Mouse (Mus musculus) neural tube, embryonic 13.5 days (tissue): ENCODE measurements at regions not wholly inside any gene's neighbourhood (a gene's known extent, or its start where the extent isn't known, plus 50 kb on each side); places are given as distances from the start of the nearest gene placed in this dataset.

Experiments used
- ATAC-seq: fragments of 200-750 bp; cut with Nextera tagmentation; 2 replicates; pipeline ENCODE4 v1.8.0; 2017; ENCODE audit warnings: low read depth, mild to moderate bottlenecking, moderate TSS enrichment, moderate library complexity
- H3K27ac ChIP-seq: fragments of 300-500 bp; sonication (generic); replicated peaks from 2 replicates; pipeline ENCODE4 v1.5.1; 2015; ENCODE audit warnings: moderate library complexity, mild to moderate bottlenecking, inconsistent platforms
- H3K27me3 ChIP-seq: fragments of 300-500 bp; sonication (generic); 2 replicates; pipeline ENCODE4 v1.6.1; 2015; ENCODE audit warnings: mild to moderate bottlenecking, inconsistent platforms
- H3K36me3 ChIP-seq: fragments of 300-500 bp; sonication (generic); 2 replicates; pipeline ENCODE4 v1.6.1; 2015; ENCODE audit warnings: mild to moderate bottlenecking, inconsistent platforms
- H3K4me1 ChIP-seq: fragments of 300-500 bp; sonication (generic); replicated peaks from 2 replicates; pipeline ENCODE4 v1.6.1; 2015; ENCODE audit warnings: inconsistent platforms
- H3K4me2 ChIP-seq: fragments of 300-500 bp; sonication (generic); 2 replicates; pipeline ENCODE4 v1.6.1; 2015; ENCODE audit warnings: inconsistent platforms, mild to moderate bottlenecking, moderate library complexity
- H3K4me3 ChIP-seq: fragments of 300-500 bp; sonication (generic); 2 replicates; pipeline ENCODE4 v1.5.1; 2015; ENCODE audit warnings: mild to moderate bottlenecking, inconsistent platforms
- H3K9ac ChIP-seq: fragments of 300-500 bp; sonication (generic); 2 replicates; pipeline ENCODE4 v1.6.1; 2015; ENCODE audit warnings: moderate library complexity, mild to moderate bottlenecking, inconsistent platforms
- H3K9me3 ChIP-seq: fragments of 300-500 bp; sonication (generic); 2 replicates; pipeline ENCODE4 v1.6.1; 2016; ENCODE audit warnings: inconsistent platforms
- WGBS: fragments of 180-500 bp; shearing (Covaris S2); methylation state at CpG from one replicate; pipeline ENCODE4 v1.1.7; 2015; 5-methylcytosine and 5-hydroxymethylcytosine counted together

GRCm38 (mm10) chr5:73804556-73805230, 153.5 kb downstream of the Spata18 start:
- H3K4me1 ChIP-seq, result no peaks in the 10 kb centered on the region
- no peak overlapping the region for H3K27ac ChIP-seq
- WGBS, result 73% methylated on average over 4 of the region's 4 CpGs
- ATAC-seq, result 0 out of 2 replicates have a peak, but pooled peaks have one; percentile 19
- H3K4me2 ChIP-seq, result no peak overlapping the region
- H3K4me3 ChIP-seq, result no peak overlapping the region
- H3K9ac ChIP-seq, result no peak overlapping the region
- H3K9me3 ChIP-seq, result no peaks in the 10 kb centered on the region
- H3K27me3 ChIP-seq, result no peaks in the 10 kb centered on the region
- H3K36me3 ChIP-seq, result no peaks in the 10 kb centered on the region

DNA sequence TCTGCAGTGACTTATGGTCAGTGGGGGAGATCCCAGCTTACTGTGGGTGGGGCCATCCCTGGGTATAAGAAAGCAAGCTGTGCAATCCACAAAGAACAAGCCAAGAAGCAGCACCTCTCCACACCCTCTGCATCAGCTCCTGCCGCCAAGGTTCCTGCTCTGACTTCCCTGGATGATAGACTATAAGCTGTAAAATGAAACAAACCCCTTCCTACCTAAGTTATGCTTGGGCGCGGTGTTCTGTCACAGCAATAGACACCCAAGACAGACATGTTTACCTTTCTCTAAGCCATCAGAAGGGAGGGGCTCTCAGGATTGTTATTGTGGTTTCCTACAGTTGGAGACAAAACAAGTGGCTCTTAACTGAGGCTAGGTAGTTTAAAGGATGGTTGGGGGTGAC, 159.5 kb downstream of the Spata18 start:
- Histone ChIP-seq H3K27ac (no peak overlapping the region), H3K4me2 (no peak overlapping the region), H3K27me3 (no peaks in the 10 kb centered on the region), H3K4me1 (no peaks in the 10 kb centered on the region), H3K36me3 (no peaks in the 10 kb centered on the region; the same call in 1 of the 2 replicates), H3K9me3 (peaks cover 9% of the 10 kb centered on the region; the same call in 1 of the 2 replicates), H3K4me3 (no peak overlapping the region), H3K9ac (no peak overlapping the region)
- 82% methylated on average over 3 of the region's 3 CpGs for WGBS
- ATAC-seq, result no peak

DNA sequence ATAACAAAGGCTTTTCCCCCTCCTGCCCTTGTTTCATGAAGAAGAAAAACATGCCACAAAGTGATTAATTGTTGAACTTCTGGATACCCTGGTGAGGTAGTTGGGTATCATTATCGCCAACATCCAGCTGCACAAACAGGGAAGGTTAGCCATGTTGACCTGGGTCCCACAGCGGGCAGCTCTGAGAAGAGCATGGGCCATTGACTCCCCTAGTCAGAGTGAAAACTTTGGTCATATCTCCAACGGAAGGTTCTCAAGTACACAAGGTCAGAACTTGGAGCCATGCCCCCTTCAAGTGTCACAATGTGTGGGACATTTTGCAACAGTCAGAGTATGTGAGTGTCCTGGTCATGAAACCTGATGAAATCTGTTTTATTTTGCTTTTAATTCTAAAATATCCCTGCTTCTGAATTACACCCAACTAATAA, 159.9 kb downstream of the Spata18 start:
- 83% methylated on average over 3 of the region's 3 CpGs for WGBS
- no peak for ATAC-seq
- H3K9ac ChIP-seq, result no peak overlapping the region
- H3K4me1 ChIP-seq, result no peaks in the 10 kb centered on the region
- H3K36me3 ChIP-seq, result no peaks in the 10 kb centered on the region; the same call in 1 of the 2 replicates
- H3K9me3 ChIP-seq, result peaks cover 10% of the 10 kb centered on the region; the same call in 1 of the 2 replicates
- no peaks in the 10 kb centered on the region for H3K27me3 ChIP-seq
- no peak overlapping the region for H3K4me2 ChIP-seq
- no peak overlapping the region for H3K4me3 ChIP-seq
- H3K27ac ChIP-seq, result no peak overlapping the region

DNA sequence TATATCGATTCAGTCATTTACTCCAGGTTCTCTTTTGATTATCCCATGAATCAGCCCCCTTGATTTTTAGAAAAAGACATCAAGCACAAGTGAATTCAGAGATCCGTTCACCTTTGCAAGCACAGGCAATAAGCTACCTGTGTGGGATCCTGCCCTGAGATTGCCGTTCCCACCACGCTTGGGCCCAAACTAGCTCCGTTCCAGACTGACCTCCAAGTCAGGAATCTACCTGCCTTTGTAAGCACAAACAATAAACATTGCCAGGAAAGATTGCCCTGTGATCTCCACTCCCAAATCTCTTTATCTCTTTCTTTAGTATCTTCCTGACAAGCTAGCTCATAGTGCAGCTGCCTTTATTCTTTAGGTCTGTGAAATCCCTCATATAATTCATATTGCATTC, 164.6 kb downstream of the Spata18 start:
- Histone ChIP-seq H3K27ac (no peak overlapping the region), H3K4me1 (no peaks in the 10 kb centered on the region), H3K36me3 (no peaks in the 10 kb centered on the region; the same call in 1 of the 2 replicates), H3K4me3 (no peak overlapping the region), H3K4me2 (no peak overlapping the region), H3K9ac (no peak overlapping the region), H3K9me3 (peaks cover 10% of the 10 kb centered on the region; the same call in 1 of the 2 replicates), H3K27me3 (no peaks in the 10 kb centered on the region)
- WGBS, result 93% methylated on average over 5 of the region's 5 CpGs
- no peak for ATAC-seq

- peaks cover 10% of the 10 kb centered on the region; the same call in 1 of the 2 replicates for H3K9me3 ChIP-seq
- WGBS, result 89% methylated on average over 1 of the region's 1 CpGs
- H3K4me3 ChIP-seq, result no peak overlapping the region
Measured at GRCm38 (mm10) chr5:73817180-73817579, 166.0 kb downstream of the Spata18 start.

DNA sequence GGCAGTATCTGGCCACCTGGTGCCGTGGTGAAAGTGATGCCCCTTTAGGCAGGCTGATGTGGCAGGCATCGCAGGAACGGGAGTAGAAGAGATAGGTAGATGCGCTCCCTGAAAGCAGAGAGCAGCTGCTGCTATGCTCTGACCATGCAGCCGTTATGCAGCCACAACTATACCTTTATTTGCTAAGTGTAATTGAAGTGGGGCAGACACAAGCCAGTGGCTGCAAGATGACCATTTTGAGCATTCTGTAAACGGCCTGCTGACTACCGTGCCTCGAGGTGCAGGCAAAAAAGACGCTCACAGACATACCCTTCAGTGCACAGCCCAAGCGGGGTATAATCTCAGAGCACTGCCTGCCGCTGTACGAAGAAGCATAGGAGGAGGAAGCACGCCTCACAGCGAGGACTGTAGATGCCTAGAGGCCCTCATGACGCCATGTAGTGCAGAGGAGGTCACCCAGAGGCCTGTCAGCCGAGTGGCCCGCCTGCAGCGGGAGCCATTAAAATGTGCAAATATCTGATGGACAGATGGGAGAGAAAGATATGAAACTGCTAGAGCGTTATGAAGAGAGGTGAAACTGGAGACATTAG, 170.9 kb downstream of the Spata18 start:
- H3K9me3 ChIP-seq, result no peaks in the 10 kb centered on the region
- no peaks in the 10 kb centered on the region for H3K36me3 ChIP-seq
- 68% methylated on average over 19 of the region's 19 CpGs for WGBS
- ATAC-seq, result no peak
- peaks cover 10% of the 10 kb centered on the region; the same call in 1 of the 2 replicates for H3K4me1 ChIP-seq
- H3K27ac ChIP-seq, result no peak overlapping the region
- no peak overlapping the region for H3K9ac ChIP-seq
- no peaks in the 10 kb centered on the region for H3K27me3 ChIP-seq
- H3K4me3 ChIP-seq, result no peak overlapping the region
- H3K4me2 ChIP-seq, result no peak overlapping the region

More at GRCm38 (mm10) chr5:73817180-73817579, 166.0 kb downstream of the Spata18 start:
- Histone ChIP-seq H3K36me3 (no peaks in the 10 kb centered on the region; the same call in 1 of the 2 replicates), H3K27me3 (no peaks in the 10 kb centered on the region), H3K4me2 (no peak overlapping the region), H3K9ac (no peak overlapping the region), H3K27ac (no peak overlapping the region), H3K4me1 (0 out of 2 replicates have a peak, but pooled peaks cover 3% of the 10 kb centered on the region)
- ATAC-seq, result no peak

DNA sequence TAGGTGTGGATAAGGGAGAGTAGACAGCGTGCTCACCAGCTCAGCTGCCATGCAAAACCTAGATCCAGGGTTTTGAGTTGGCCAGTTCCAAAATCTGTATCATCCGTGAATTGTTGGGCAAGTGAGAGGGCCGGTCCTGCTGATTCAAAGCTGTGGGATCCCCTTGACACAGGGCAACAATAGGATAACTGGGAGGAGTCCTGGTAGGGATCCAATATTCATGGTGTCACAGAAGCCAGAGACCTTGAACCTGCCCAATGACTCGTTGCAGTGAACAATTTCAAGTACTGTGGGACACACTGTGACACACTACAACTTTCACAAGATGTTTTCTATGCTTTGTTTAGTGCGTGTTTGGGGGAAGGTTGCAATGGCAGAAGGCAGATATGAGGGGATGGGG, 172.2 kb downstream of the Spata18 start:
- Histone ChIP-seq H3K4me1 (peaks cover 10% of the 10 kb centered on the region; the same call in 1 of the 2 replicates), H3K36me3 (no peaks in the 10 kb centered on the region), H3K4me3 (no peak overlapping the region), H3K4me2 (no peak overlapping the region), H3K27me3 (no peaks in the 10 kb centered on the region), H3K9me3 (no peaks in the 10 kb centered on the region), H3K27ac (no peak overlapping the region), H3K9ac (no peak overlapping the region)
- no peak for ATAC-seq
- WGBS, result 89% methylated on average over 5 of the region's 5 CpGs

DNA sequence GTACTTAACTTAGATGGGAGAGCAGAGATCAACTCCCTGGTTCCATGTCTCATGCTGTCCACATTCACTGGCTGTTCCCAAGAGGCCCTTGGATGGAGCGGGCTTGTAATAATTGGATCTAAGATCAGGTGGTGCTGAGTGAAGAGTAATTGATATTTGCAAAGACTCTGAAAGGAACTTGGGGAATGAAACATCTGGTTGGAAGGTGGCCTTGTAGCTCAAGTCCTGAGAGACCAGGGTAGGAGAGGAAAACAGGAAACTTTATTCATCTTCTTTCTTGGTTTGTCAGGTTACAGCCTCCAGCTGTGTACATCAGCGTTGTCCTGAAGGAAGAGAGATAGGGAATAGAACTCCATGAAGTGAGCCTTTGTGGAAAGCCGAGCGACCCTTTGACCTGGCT, 175.8 kb downstream of the Spata18 start:
- H3K36me3 ChIP-seq, result no peaks in the 10 kb centered on the region
- no peak overlapping the region for H3K9ac ChIP-seq
- no peak overlapping the region for H3K27ac ChIP-seq
- no peak overlapping the region for H3K4me2 ChIP-seq
- no peak overlapping the region for H3K4me3 ChIP-seq
- H3K27me3 ChIP-seq, result no peaks in the 10 kb centered on the region
- peaks cover 9% of the 10 kb centered on the region; the same call in 1 of the 2 replicates for H3K4me1 ChIP-seq
- ATAC-seq, result no peak
- no peaks in the 10 kb centered on the region for H3K9me3 ChIP-seq
- WGBS, result 83% methylated on average over 4 of the region's 4 CpGs

DNA sequence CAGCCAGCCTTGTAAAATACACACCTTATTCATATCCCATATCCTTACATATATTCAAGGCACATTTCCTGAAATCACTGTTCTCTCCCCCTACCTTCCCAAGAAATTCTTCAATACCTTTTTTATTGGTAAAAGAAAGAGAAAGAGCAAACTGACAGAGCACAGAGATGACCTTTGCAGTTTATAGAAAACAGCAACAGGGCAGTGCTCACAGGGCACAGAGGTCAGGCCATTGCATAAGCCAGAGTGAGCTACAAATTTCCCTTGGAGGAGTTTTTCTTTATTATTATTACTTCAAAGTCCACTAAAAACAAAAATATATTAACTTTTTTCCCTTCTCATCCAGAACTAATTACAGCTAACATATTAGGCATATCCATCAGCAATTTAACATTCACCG, 182.5 kb downstream of the Spata18 start:
- H3K27me3 ChIP-seq, result no peaks in the 10 kb centered on the region

DNA sequence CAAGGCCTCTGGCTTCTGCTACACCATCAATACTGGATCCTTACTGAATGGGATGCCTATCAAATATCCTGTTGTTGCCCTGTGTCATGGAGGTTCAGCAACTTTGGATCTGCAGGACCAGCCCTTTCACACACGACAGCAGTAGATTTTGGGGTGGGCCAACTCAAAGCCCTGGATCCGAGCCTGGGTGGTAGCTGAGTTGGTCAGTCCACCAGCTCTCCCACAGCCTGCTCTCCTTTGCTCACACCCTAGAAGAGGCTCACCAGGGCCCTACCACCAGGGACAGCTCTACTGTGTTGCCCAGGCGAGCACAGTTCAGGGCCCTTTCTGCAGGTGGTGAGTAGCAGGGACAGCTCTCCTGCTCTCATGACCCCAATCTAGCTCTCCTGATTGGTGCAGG, 192.6 kb downstream of the Spata18 start:
- no peak overlapping the region for H3K9ac ChIP-seq
- no peak overlapping the region for H3K27ac ChIP-seq
- H3K4me3 ChIP-seq, result no peak overlapping the region
- H3K4me1 ChIP-seq, result peaks cover 11% of the 10 kb centered on the region; the same call in 1 of the 2 replicates
- H3K4me2 ChIP-seq, result no peak overlapping the region
- no peak for ATAC-seq
- H3K27me3 ChIP-seq, result no peaks in the 10 kb centered on the region
- no peaks in the 10 kb centered on the region for H3K9me3 ChIP-seq
- H3K36me3 ChIP-seq, result no peaks in the 10 kb centered on the region
- 91% methylated on average over 3 of the region's 3 CpGs for WGBS

More for the DNA sequence above, 182.5 kb downstream of the Spata18 start:
- Histone ChIP-seq H3K27ac (no peak overlapping the region), H3K4me1 (no peaks in the 10 kb centered on the region), H3K4me3 (no peak overlapping the region), H3K36me3 (no peaks in the 10 kb centered on the region), H3K9ac (no peak overlapping the region), H3K9me3 (no peaks in the 10 kb centered on the region), H3K4me2 (no peak overlapping the region)
- no peak for ATAC-seq
- 80% methylated on average over 1 of the region's 1 CpGs for WGBS

GRCm38 (mm10) chr5:73846096-73846782, 195.1 kb downstream of the Spata18 start:
- no peak for ATAC-seq
- H3K9ac ChIP-seq, result no peak overlapping the region
- H3K27me3 ChIP-seq, result no peaks in the 10 kb centered on the region
- H3K4me3 ChIP-seq, result no peak overlapping the region
- no peaks in the 10 kb centered on the region for H3K36me3 ChIP-seq
- H3K4me1 ChIP-seq, result peaks cover 11% of the 10 kb centered on the region; the same call in 1 of the 2 replicates
- no peak overlapping the region for H3K27ac ChIP-seq
- H3K9me3 ChIP-seq, result no peaks in the 10 kb centered on the region
- H3K4me2 ChIP-seq, result no peak overlapping the region
- WGBS, result 70% methylated on average over 12 of the region's 12 CpGs

- no peaks in the 10 kb centered on the region for H3K9me3 ChIP-seq
- no peak overlapping the region for H3K9ac ChIP-seq
- H3K4me3 ChIP-seq, result no peak overlapping the region
- no peak for ATAC-seq
- H3K36me3 ChIP-seq, result no peaks in the 10 kb centered on the region
- H3K4me1 ChIP-seq, result peaks cover 11% of the 10 kb centered on the region; the same call in 1 of the 2 replicates
- 59% methylated on average over 6 of the region's 6 CpGs for WGBS
- no peak overlapping the region for H3K4me2 ChIP-seq
- H3K27me3 ChIP-seq, result no peaks in the 10 kb centered on the region
- H3K27ac ChIP-seq, result no peak overlapping the region
Measured at GRCm38 (mm10) chr5:73846783-73847151, 195.6 kb downstream of the Spata18 start.
